Comparison of ENCODE assay signal across 8 mouse cellular contexts in genomic region chr2:153995770-153996169, GRCm38 (mm10). TPM values are rescaled to one million over a fixed set of nuclear protein-coding genes. Genes with fewer than 3 reads are reported as not detected.
DNase-seq lines count a peak whose midpoint lies in the region; ATAC-seq and TF ChIP-seq lines count a peak whose summit lies in the region.
"Had no signal": no experiment of that assay in that cellular context is flagged by ENCODE, and none has a peak within 500 bp of the region (broad histone marks: within the 10 kb centered on the region; RNA-seq: fewer than 3 reads in every experiment).

No protein-coding gene starts in this region.

- no peak for TF ChIP-seq POLR2A in spleen, adult 2 months (IDR thresholded peaks at IDR 0.05; ENCODE audit: low read depth, low read length)

- no peak overlapping the region for H3K4me2 ChIP-seq in midbrain, embryonic 11.5 days

- H3K9ac ChIP-seq in midbrain, embryonic 11.5 days (ENCODE audit: low read length), result no peak overlapping the region

- peak; percentile 50; the same call in 1 of the 2 replicates for ATAC-seq in midbrain, embryonic 11.5 days (ENCODE audit: low FRiP score)

- H3K27ac ChIP-seq in midbrain, embryonic 11.5 days (ENCODE audit: low read depth, low read length), result no peak overlapping the region
- no peak overlapping the region for H3K27ac ChIP-seq in spleen, adult 2 months (ENCODE audit: insufficient read depth, low read length)

- H3K36me3 ChIP-seq in midbrain, embryonic 11.5 days (ENCODE audit: control insufficient read depth, insufficient read depth, low read length), result no peaks in the 10 kb centered on the region
- H3K36me3 ChIP-seq in spleen, adult 2 months (ENCODE audit: control insufficient read depth, insufficient read depth, low read length), result no peaks in the 10 kb centered on the region

- DNase-seq in R1 (ENCODE audit: low read depth, low spot score), result peak; percentile 55
- DNase-seq in c-Kit-positive CD71-positive TER-119-negative erythroid progenitor cells, embryonic 14.5 days (ENCODE audit: low read depth), result peak; percentile 7
- DNase-seq in forelimb bud, embryonic 11.5 days (ENCODE audit: low read depth, low spot score), result peak; percentile 69
- DNase-seq in induced T-regulatory cell, adult 2 months (ENCODE audit: low read depth), result peak; percentile 49
- DNase-seq in left cerebral cortex, adult 9 months (ENCODE audit: low spot score in 2 of 2), result peak; percentile 8 to 79
- DNase-seq in midbrain, embryonic 11.5 days (ENCODE audit: low spot score, missing footprints), result peak; percentile 98
- DNase-seq in spleen, adult 2 months (ENCODE audit: low read depth in 1 of 2, low spot score in 2 of 2), result peak in 1 of 2 experiments; percentile 58

- H3K4me1 ChIP-seq in midbrain, embryonic 11.5 days (ENCODE audit: control insufficient read depth, insufficient read depth, low read length), result no peaks in the 10 kb centered on the region
- H3K4me1 ChIP-seq in spleen, adult 2 months (ENCODE audit: control insufficient read depth, insufficient read depth, insufficient read length), result no peaks in the 10 kb centered on the region

- 11% methylated on average over 7 of the region's 7 CpGs for WGBS in midbrain, embryonic 11.5 days
- 3% methylated on average over 7 of the region's 7 CpGs for WGBS in spleen, adult 2 months

- no peaks in the 10 kb centered on the region for H3K9me3 ChIP-seq in midbrain, embryonic 11.5 days (ENCODE audit: control insufficient read depth, low read length)

- peak; percentile 79; the same call in 1 of the 2 replicates for TF ChIP-seq CTCF in spleen, adult 2 months (IDR thresholded peaks at IDR 0.05; ENCODE audit: extremely low read depth, insufficient read depth, insufficient read length, insufficient replicate concordance)

- no peaks in the 10 kb centered on the region for H3K27me3 ChIP-seq in midbrain, embryonic 11.5 days (ENCODE audit: control insufficient read depth, insufficient read depth, low read length)
- no peaks in the 10 kb centered on the region for H3K27me3 ChIP-seq in spleen, adult 2 months (ENCODE audit: control insufficient read depth, insufficient read depth, low read length)

- H3K4me3 ChIP-seq in midbrain, embryonic 11.5 days (ENCODE audit: low read depth, low read length), result no peak overlapping the region
- no peak overlapping the region for H3K4me3 ChIP-seq in spleen, adult 2 months (ENCODE audit: extremely low read depth, insufficient read depth, insufficient read length)

RNA-seq across cellular contexts. Expression of gene Bpifa2, which starts 12.3 kb away (rescaled TPM):
- not detected in 2 replicates for polyA plus RNA-seq in midbrain, embryonic 11.5 days (2014; fragmentation: Nextera tagmentation; extraction: Ambion mirVana)
- polyA plus RNA-seq in spleen, adult 2 months (2012; rRNA removed), result not detected in 2 replicates
- polyA plus RNA-seq: neural tube, embryonic 14.5 days had no signal

RNA-seq across cellular contexts. Expression of gene Bpifa6, which starts 21.0 kb away (rescaled TPM):
- polyA plus RNA-seq in midbrain, embryonic 11.5 days (2014; fragmentation: Nextera tagmentation; extraction: Ambion mirVana), result not detected in 2 replicates
- not detected in 2 replicates for polyA plus RNA-seq in spleen, adult 2 months (2012; rRNA removed)
- polyA plus RNA-seq: neural tube, embryonic 14.5 days had no signal

RNA-seq across cellular contexts. Expression of gene Bpifb4, which starts 57.8 kb away (rescaled TPM):
- 0.18 TPM in 1 of 2 replicates, not detected in the other for polyA plus RNA-seq in midbrain, embryonic 11.5 days (2014; fragmentation: Nextera tagmentation; extraction: Ambion mirVana)
- not detected in 2 replicates for polyA plus RNA-seq in spleen, adult 2 months (2012; rRNA removed)
- polyA plus RNA-seq: neural tube, embryonic 14.5 days had no signal
